Mouse (Mus musculus): ENCODE measurements at regions not wholly inside any gene's neighbourhood (a gene's known extent, or its start where the extent isn't known, plus 50 kb on each side); places are given as distances from the start of the nearest gene placed in this dataset.

- TF ChIP-seq CTCF (IDR thresholded peaks at IDR 0.05; ENCODE audit: low read depth) (no peak), EP300 (optimal IDR thresholded peaks at IDR 0.05) (no peak)
Observed at GRCm38 (mm10) chr17:13546249-13546648, 191.9 kb downstream of the Tcp10c start.

Measured in stomach, postnatal 0 days (tissue).